Mouse (Mus musculus): ENCODE data around the gene Wdr70. TPM values are rescaled to one million over a fixed set of nuclear protein-coding genes. Genes with fewer than 3 reads are reported as not detected.

Gene Wdr70
- polyA plus RNA-seq, 1 experiment: 3.8 TPM

GRCm38 (mm10) chr15:7877560-7878467 is 221.2 kb downstream of the Wdr70 start:
- WGBS: 70% methylated on average over 22 of the region's 22 CpGs
- no peak overlapping the region for H3K4me3 ChIP-seq (ENCODE audit: low read depth, low read length)
- H3K4me1 ChIP-seq (ENCODE audit: control insufficient read depth, insufficient read depth, insufficient read length, low read length): no peaks in the 10 kb centered on the region
- peaks cover 9% of the 10 kb centered on the region; the same call in 1 of the 2 replicates for H3K36me3 ChIP-seq (ENCODE audit: control insufficient read depth, insufficient read depth, low read length)
- H3K27me3 ChIP-seq (ENCODE audit: control insufficient read depth, insufficient read depth, low read length): no peaks in the 10 kb centered on the region
- H3K27ac ChIP-seq (ENCODE audit: insufficient read depth, low read depth, low read length): no peak overlapping the region
- TF ChIP-seq POLR2A (IDR thresholded peaks at IDR 0.05; ENCODE audit: low read depth, low read length): no peak
- no peak for TF ChIP-seq CTCF (IDR thresholded peaks at IDR 0.05; ENCODE audit: extremely low read depth, insufficient read length, insufficient replicate concordance, low read depth, low read length)

GRCm38 (mm10) chr15:7875879-7876278 is 223.1 kb downstream of the Wdr70 start:
- H3K4me1 ChIP-seq (ENCODE audit: control insufficient read depth, insufficient read depth, insufficient read length, low read length): no peaks in the 10 kb centered on the region
- TF ChIP-seq CTCF (IDR thresholded peaks at IDR 0.05; ENCODE audit: extremely low read depth, insufficient read length, insufficient replicate concordance, low read depth, low read length) (no peak), POLR2A (IDR thresholded peaks at IDR 0.05; ENCODE audit: low read depth, low read length) (no peak)
- no peaks in the 10 kb centered on the region for H3K27me3 ChIP-seq (ENCODE audit: control insufficient read depth, insufficient read depth, low read length)
- no peak overlapping the region for H3K27ac ChIP-seq (ENCODE audit: insufficient read depth, low read depth, low read length)
- peaks cover 6% of the 10 kb centered on the region; the same call in 1 of the 2 replicates for H3K36me3 ChIP-seq (ENCODE audit: control insufficient read depth, insufficient read depth, low read length)
- WGBS: 76% methylated on average over 6 of the region's 6 CpGs
- no peak overlapping the region for H3K4me3 ChIP-seq (ENCODE audit: low read depth, low read length)

GRCm38 (mm10) chr15:7872473-7872872 is 226.5 kb downstream of the Wdr70 start:
- TF ChIP-seq POLR2A (IDR thresholded peaks at IDR 0.05; ENCODE audit: low read depth, low read length): no peak
- no peak for TF ChIP-seq CTCF (IDR thresholded peaks at IDR 0.05; ENCODE audit: extremely low read depth, insufficient read length, insufficient replicate concordance, low read depth, low read length)
- Histone ChIP-seq H3K4me3 (ENCODE audit: low read depth, low read length) (no peak overlapping the region), H3K27ac (ENCODE audit: insufficient read depth, low read depth, low read length) (no peak overlapping the region), H3K36me3 (ENCODE audit: control insufficient read depth, insufficient read depth, low read length) (no peaks in the 10 kb centered on the region), H3K27me3 (ENCODE audit: control insufficient read depth, insufficient read depth, low read length) (no peaks in the 10 kb centered on the region), H3K4me1 (ENCODE audit: control insufficient read depth, insufficient read depth, insufficient read length, low read length) (no peaks in the 10 kb centered on the region)
- WGBS: 68% methylated on average over 5 of the region's 5 CpGs

- Histone ChIP-seq H3K27me3 (ENCODE audit: control insufficient read depth, insufficient read depth, low read length) (no peaks in the 10 kb centered on the region), H3K27ac (ENCODE audit: insufficient read depth, low read depth, low read length) (no peak overlapping the region), H3K4me3 (ENCODE audit: low read depth, low read length) (no peak overlapping the region), H3K36me3 (ENCODE audit: control insufficient read depth, insufficient read depth, low read length) (no peaks in the 10 kb centered on the region), H3K4me1 (ENCODE audit: control insufficient read depth, insufficient read depth, insufficient read length, low read length) (no peaks in the 10 kb centered on the region)
- WGBS: 69% methylated on average over 3 of the region's 3 CpGs
- TF ChIP-seq CTCF (IDR thresholded peaks at IDR 0.05; ENCODE audit: extremely low read depth, insufficient read length, insufficient replicate concordance, low read depth, low read length) (no peak), POLR2A (IDR thresholded peaks at IDR 0.05; ENCODE audit: low read depth, low read length) (no peak)
Observed at GRCm38 (mm10) chr15:7865305-7865704, 233.7 kb downstream of the Wdr70 start.

GRCm38 (mm10) chr15:7863328-7863727 is 235.7 kb downstream of the Wdr70 start:
- no peak overlapping the region for H3K27ac ChIP-seq (ENCODE audit: insufficient read depth, low read depth, low read length)
- no peak overlapping the region for H3K4me3 ChIP-seq (ENCODE audit: low read depth, low read length)
- H3K36me3 ChIP-seq (ENCODE audit: control insufficient read depth, insufficient read depth, low read length): no peaks in the 10 kb centered on the region
- H3K27me3 ChIP-seq (ENCODE audit: control insufficient read depth, insufficient read depth, low read length): no peaks in the 10 kb centered on the region
- TF ChIP-seq CTCF (IDR thresholded peaks at IDR 0.05; ENCODE audit: extremely low read depth, insufficient read length, insufficient replicate concordance, low read depth, low read length) (no peak), POLR2A (IDR thresholded peaks at IDR 0.05; ENCODE audit: low read depth, low read length) (no peak)
- 44% methylated on average over 5 of the region's 5 CpGs for WGBS
- H3K4me1 ChIP-seq (ENCODE audit: control insufficient read depth, insufficient read depth, insufficient read length, low read length): no peaks in the 10 kb centered on the region

GRCm38 (mm10) chr15:7862890-7863289 is 236.1 kb downstream of the Wdr70 start:
- 83% methylated on average over 5 of the region's 5 CpGs for WGBS
- TF ChIP-seq CTCF (IDR thresholded peaks at IDR 0.05; ENCODE audit: extremely low read depth, insufficient read length, insufficient replicate concordance, low read depth, low read length) (no peak), POLR2A (IDR thresholded peaks at IDR 0.05; ENCODE audit: low read depth, low read length) (no peak)

GRCm38 (mm10) chr15:7858841-7859240 is 240.2 kb downstream of the Wdr70 start:
- no peaks in the 10 kb centered on the region for H3K27me3 ChIP-seq (ENCODE audit: control insufficient read depth, insufficient read depth, low read length)
- no peak for TF ChIP-seq CTCF (IDR thresholded peaks at IDR 0.05; ENCODE audit: extremely low read depth, insufficient read length, insufficient replicate concordance, low read depth, low read length)
- TF ChIP-seq POLR2A (IDR thresholded peaks at IDR 0.05; ENCODE audit: low read depth, low read length): no peak
- 78% methylated on average over 5 of the region's 5 CpGs for WGBS

More at GRCm38 (mm10) chr15:7862890-7863289, 236.1 kb downstream of the Wdr70 start:
- Histone ChIP-seq H3K4me3 (ENCODE audit: low read depth, low read length) (no peak overlapping the region), H3K36me3 (ENCODE audit: control insufficient read depth, insufficient read depth, low read length) (no peaks in the 10 kb centered on the region), H3K27ac (ENCODE audit: insufficient read depth, low read depth, low read length) (no peak overlapping the region), H3K27me3 (ENCODE audit: control insufficient read depth, insufficient read depth, low read length) (no peaks in the 10 kb centered on the region), H3K4me1 (ENCODE audit: control insufficient read depth, insufficient read depth, insufficient read length, low read length) (no peaks in the 10 kb centered on the region)

More at GRCm38 (mm10) chr15:7858841-7859240, 240.2 kb downstream of the Wdr70 start:
- no peaks in the 10 kb centered on the region for H3K4me1 ChIP-seq (ENCODE audit: control insufficient read depth, insufficient read depth, insufficient read length, low read length)
- no peaks in the 10 kb centered on the region for H3K36me3 ChIP-seq (ENCODE audit: control insufficient read depth, insufficient read depth, low read length)
- no peak overlapping the region for H3K4me3 ChIP-seq (ENCODE audit: low read depth, low read length)
- no peak overlapping the region for H3K27ac ChIP-seq (ENCODE audit: insufficient read depth, low read depth, low read length)
